Mouse (Mus musculus): ENCODE results near the gene Smyd3. TPM values are rescaled to one million over a fixed set of nuclear protein-coding genes. Genes with fewer than 3 reads are reported as not detected.

Gene Smyd3
- total RNA-seq, 2 experiments from 2014 or later = 2.1 to 6.0 TPM

GRCm38 (mm10) chr1:179408086-179408485 is 109.8 kb downstream of the Smyd3 start:
- ATAC-seq (replicated peaks; ENCODE audit: low FRiP score, poor library complexity, severe bottlenecking) = no peak

DNA sequence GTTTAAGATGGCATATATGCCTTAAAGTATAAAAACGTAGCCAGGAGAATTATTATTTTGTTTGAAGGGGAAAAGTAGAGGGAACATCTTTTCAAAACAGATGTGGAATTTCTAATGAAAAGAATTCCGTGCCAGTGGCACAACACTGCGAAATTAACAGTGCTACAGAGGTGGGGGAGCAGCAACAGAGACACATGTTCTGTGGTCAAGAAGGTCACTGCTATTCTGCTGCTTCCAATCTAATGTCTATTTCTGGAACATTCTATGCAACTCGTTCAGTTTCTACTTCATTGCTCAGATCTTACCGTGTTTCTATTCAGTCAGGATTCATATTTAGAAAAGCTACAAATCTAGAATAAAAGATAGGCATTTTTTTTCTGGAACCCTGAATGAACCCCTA is 117.0 kb downstream of the Smyd3 start:
- ATAC-seq (replicated peaks; ENCODE audit: low FRiP score, poor library complexity, severe bottlenecking) = no peak

- no peak for ATAC-seq (replicated peaks; ENCODE audit: low FRiP score, poor library complexity, severe bottlenecking)
Measured at GRCm38 (mm10) chr1:179398639-179399038, 119.2 kb downstream of the Smyd3 start.

- ATAC-seq (replicated peaks; ENCODE audit: low FRiP score, poor library complexity, severe bottlenecking) = no peak
Measured at GRCm38 (mm10) chr1:179386237-179386975, 131.4 kb downstream of the Smyd3 start.

GRCm38 (mm10) chr1:179385691-179386090 is 132.2 kb downstream of the Smyd3 start:
- no peak for ATAC-seq (replicated peaks; ENCODE audit: low FRiP score, poor library complexity, severe bottlenecking)

- no peak for ATAC-seq (replicated peaks; ENCODE audit: low FRiP score, poor library complexity, severe bottlenecking)
Measured at GRCm38 (mm10) chr1:179384296-179384695, 133.5 kb downstream of the Smyd3 start.

GRCm38 (mm10) chr1:179378102-179378501 is 139.7 kb downstream of the Smyd3 start:
- no peak for ATAC-seq (replicated peaks; ENCODE audit: low FRiP score, poor library complexity, severe bottlenecking)

GRCm38 (mm10) chr1:179374987-179375386 is 142.9 kb downstream of the Smyd3 start:
- ATAC-seq (replicated peaks; ENCODE audit: low FRiP score, poor library complexity, severe bottlenecking) = no peak

- no peak for ATAC-seq (replicated peaks; ENCODE audit: low FRiP score, poor library complexity, severe bottlenecking)
Measured at GRCm38 (mm10) chr1:179373911-179374310, 143.9 kb downstream of the Smyd3 start.

DNA sequence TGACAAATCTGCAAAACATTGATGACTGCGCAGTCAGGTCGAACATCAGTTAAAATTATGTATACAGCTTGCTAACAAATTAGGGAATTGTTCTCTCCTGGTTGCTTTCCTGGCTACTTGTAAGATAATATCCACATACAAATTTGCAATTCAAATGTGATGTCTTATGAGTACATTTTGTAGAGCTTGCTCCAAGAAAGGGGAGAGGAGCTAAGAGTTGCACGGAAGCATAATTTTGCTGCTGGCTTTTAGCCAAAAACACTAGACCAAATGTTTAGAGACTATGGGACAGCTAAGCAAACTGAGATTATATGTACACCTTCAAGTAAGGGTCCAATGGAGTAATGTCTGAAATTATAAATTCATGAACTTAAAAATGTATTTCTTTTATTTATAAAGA is 146.7 kb downstream of the Smyd3 start:
- no peak for ATAC-seq (replicated peaks; ENCODE audit: low FRiP score, poor library complexity, severe bottlenecking)

DNA sequence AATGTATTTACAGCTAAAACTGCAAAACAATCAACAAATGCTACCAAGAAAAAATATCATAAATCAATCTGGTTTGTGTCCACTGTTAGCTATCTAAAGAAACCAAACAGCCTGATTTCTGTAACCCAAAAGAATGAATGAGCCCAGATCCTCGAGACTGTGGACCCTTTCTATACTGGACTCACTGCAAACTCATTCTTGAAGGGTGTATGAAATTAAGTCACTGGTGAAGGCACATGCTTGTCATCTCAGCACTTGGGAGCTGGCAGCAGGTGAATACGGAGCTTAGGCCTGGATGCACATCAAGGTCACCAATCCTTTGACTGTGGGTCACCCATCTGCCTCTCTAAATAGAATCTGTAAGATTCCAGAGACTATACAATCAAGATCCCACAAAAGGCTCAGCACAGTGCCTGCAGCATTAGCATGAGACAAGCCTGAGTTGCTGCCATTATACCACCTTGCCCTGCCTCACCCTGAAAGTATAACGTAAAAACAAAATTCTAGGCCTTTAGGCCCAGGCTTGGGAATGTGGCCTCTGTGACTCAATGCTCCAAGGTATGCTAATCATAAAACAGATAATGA is 149.3 kb downstream of the Smyd3 start:
- no peak for ATAC-seq (replicated peaks; ENCODE audit: low FRiP score, poor library complexity, severe bottlenecking)

- no peak for ATAC-seq (replicated peaks; ENCODE audit: low FRiP score, poor library complexity, severe bottlenecking)
Measured at GRCm38 (mm10) chr1:179361481-179362466, 156.1 kb downstream of the Smyd3 start.

DNA sequence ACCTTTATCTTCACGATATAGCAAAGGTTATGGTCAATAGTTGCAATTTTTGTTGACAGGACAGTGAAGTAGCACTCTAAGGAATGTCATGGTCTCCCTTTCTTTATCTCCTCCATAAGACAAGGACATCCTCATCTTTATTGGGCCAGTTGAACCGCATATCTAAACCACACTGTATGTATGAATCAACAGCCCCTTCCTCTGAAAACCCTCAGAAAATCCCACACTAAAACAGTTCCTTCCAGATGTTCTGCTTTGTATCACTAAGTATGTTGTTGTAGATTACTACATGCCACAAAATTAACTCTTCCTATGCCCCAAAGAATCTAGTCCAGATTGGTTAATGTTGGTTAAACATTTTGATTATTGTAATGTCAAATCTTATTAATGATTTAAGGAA is 160.7 kb downstream of the Smyd3 start:
- no peak for ATAC-seq (replicated peaks; ENCODE audit: low FRiP score, poor library complexity, severe bottlenecking)

- ATAC-seq (replicated peaks; ENCODE audit: low FRiP score, poor library complexity, severe bottlenecking) = no peak
Measured at GRCm38 (mm10) chr1:179354250-179354649, 163.6 kb downstream of the Smyd3 start.

- no peak for ATAC-seq (replicated peaks; ENCODE audit: low FRiP score, poor library complexity, severe bottlenecking)
Measured at GRCm38 (mm10) chr1:179345318-179345925, 172.4 kb downstream of the Smyd3 start.

DNA sequence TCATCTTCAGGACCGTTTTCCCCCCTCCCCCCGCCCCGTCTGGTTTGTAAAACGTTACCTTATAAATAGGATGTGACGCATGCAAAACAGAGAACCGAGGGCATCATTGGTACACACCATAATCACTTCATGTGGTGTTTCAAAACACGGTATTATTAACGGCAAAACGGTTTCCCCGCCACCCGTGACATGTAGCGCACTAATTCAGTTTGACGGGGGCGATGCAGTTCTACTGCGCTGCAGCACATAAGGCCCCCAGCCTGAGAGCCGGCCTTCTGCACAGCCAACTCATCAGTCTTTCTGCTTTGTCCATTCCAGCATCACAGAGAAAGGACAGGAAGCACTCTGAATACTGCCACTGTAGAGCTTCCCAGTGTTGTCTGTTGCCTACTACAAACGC is 174.4 kb downstream of the Smyd3 start:
- ATAC-seq (replicated peaks; ENCODE audit: low FRiP score, poor library complexity, severe bottlenecking) = no peak

- ATAC-seq (replicated peaks; ENCODE audit: low FRiP score, poor library complexity, severe bottlenecking) = no peak
Measured at GRCm38 (mm10) chr1:179341589-179341988, 176.3 kb downstream of the Smyd3 start.

GRCm38 (mm10) chr1:179339066-179339465 is 178.8 kb downstream of the Smyd3 start:
- ATAC-seq (replicated peaks; ENCODE audit: low FRiP score, poor library complexity, severe bottlenecking) = no peak

DNA sequence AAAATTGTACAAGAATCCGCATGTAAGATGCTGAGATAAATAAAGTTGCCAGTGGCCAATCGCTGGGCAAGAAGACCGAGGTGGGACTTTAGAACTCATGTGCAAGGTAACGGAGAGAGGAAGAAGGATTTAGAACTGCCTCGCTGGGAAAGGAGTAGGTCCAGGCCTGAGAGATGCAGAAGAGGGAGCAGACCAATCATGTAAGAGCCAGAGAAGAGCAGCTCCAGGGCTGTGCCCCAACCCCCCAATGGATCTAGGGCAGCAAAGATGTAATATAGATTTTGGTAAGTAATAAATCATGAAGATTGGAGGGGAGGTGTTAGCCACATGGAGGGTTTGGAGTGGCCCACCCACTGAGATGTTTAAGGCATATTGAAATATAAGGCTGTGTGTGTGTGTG is 180.3 kb downstream of the Smyd3 start:
- ATAC-seq (replicated peaks; ENCODE audit: low FRiP score, poor library complexity, severe bottlenecking) = no peak

GRCm38 (mm10) chr1:179326965-179327308 is 190.9 kb downstream of the Smyd3 start:
- no peak for ATAC-seq (replicated peaks; ENCODE audit: low FRiP score, poor library complexity, severe bottlenecking)
